Mouse (Mus musculus): Measurements from ENCODE around the gene Myo3b.
"Not testable (repeated sequence)": the region's sequence is repeated elsewhere in the genome, so short reads cannot be mapped to it uniquely, and the experiment has no call there.

Myo3b gene

GRCm38 (mm10) chr2:70038752-70039151, at the start of gene Myo3b:
Gene Myo3b, plus strand, starts transcription at chr2:70039126.
- no peak for DNase-seq (ENCODE audit: low spot score)

DNA sequence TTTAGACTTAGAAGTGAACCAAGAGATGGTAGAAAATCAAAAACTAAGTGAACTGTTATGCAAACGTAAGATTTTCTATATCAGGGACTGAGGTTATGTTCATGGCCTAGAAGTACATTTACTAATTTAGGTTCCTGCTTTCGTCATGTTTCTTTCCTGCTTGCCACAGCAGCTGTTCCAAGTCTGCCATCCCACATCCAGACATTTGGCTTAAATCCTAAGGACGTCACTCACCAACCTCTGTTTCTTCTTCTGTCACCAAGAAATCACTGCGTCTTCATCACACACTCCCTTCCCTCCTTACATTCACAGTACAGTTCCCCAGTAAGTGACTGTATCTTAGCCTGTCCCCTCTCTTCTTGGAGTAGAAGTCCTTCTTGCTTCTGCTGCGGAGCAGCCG, 49.7 kb upstream of the Myo3b start:
- no peak for DNase-seq (ENCODE audit: low spot score)

DNA sequence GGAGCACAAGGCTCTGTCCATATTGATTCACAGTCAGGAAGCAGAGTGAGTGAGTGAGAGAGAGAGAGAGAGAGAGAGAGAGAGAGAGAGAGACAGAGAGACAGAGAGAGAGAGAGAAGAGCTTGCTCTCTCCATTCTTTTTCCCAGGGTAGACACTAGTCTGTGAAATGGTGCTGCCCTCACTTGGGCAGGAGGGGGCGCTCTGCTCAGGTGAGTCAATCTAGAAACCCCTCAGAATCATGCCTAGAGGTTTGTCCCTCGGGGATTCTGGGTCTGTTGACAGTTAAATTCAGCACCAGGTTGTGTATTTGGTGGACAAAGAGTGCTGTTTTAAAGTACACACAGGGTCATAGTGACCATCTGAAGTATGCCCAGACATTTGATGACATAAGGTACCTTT, 48.3 kb upstream of the Myo3b start:
- no peak for DNase-seq (ENCODE audit: low spot score)

DNA sequence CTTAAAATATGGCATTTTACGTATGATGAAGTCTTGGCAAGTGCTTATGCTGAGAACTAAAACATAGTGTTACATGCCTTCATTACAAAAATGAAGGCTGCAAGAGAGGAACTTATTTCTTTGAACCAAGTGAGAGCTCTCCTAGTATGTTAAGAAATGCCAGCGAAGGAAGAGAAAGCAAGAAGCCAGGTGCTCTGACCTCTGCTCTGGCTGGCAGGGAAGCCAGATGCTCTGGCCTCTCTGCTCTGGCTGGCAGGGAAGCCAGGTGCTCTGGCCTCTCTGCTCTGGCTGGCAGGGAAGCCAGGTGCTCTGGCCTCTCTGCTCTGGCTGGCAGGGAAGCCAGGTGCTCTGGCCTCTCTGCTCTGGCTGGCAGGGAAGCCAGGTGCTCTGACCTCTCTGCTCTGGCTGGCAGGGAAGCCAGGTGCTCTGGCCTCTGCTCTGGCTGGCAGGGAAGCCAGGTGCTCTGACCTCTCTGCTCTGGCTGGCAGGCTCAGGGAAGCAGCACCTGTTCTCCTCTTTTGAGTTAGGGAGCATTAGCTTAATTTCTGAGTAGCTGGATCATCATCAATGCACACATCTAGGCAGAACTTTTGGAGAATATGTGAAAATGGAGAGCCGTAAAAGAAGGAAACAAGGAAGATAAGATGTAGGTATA, 44.7 kb upstream of the Myo3b start:
- not testable (repeated sequence) for DNase-seq (ENCODE audit: low spot score)

GRCm38 (mm10) chr2:69994779-69995178, 44.1 kb upstream of the Myo3b start:
- DNase-seq (ENCODE audit: low spot score) = no peak

DNA sequence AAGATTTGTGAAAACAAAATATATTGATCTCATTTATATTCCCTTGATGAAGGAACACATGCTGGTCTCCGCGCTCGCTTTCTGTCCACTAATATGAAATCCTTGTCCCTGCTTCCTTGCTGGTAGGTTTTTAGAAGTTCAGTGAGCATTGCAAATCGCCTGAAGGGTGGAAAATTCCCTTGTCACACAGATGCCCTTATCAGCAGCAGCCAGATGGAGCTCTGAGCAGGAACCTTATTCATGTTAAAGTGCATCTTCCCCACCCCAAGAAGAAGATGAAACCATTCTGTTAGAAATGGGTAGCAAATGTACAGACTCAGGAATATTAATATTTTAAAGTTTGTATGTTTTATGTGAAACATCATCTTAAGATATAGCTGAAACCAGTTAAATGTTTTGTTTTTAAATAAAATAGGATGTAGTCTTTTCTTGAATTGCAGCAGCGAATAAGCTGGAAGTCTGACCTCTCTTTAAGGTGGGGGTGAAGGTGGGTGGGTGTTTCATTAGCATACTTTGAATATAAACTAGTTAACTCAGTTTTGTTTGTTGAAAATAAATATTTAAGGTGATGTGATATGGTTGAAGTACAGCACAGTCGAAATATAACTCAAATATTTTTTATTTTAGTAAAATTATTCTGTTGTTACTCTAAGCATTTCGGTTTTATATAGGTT, 39.7 kb upstream of the Myo3b start:
- no peak for DNase-seq (ENCODE audit: low spot score)

DNA sequence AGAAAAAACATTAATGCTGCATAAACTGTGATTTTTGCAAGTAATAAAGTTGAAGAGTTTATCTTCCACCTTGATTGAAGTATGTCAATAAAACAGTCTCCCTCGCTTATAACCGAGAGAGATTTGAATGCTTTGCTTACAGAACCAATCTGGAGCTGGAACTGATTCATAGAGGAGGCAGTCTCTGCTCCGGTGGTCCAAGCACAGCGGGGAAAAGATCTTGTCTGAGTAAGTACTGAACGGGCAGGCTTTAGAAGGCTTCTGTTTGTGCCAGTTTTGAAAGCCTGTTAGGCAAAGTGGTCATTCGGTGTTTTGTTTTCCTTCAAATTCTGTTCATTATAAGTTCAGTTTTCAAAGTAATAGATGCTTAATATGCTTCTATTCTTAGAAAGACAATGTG, 38.6 kb upstream of the Myo3b start:
- DNase-seq (ENCODE audit: low spot score) = no peak

DNA sequence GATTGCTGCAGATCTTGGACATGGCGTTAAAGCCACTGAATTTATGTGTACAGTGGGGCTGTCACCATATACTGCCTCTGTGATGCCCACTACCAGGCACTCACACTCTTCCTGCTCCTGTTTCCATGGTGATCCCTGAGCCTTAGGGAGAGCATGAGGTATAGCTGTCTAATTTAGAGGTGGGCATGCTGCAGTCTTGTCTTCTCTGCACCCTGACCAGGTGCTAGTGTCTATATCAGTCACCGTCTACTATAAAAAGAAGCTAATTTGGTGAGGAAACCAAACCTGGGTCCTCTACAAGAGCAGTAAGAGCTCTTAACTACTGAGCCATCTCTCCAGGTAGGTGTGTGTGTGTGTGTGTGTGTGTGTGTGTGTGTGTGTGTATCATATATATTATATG, 32.4 kb upstream of the Myo3b start:
- DNase-seq (ENCODE audit: low spot score) = no peak

DNA sequence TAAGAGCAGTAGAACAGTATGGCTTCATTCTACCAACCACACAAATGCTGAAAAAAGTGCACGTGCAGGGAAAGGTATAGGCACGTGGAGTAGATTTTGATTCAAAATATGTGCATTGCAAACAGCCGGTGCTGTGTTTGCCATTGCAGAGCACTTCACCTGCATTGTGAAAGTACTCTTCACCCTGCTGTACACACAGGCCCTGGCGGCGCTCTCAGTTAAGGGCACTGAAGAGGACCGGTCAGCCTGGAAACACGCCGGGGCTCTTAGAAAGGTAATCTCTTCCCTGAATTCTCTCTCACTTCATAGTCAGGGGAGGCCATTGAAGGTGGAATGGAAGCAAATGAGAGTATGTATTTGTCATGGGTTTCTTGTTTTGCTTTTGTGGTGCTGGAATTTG, 26.0 kb upstream of the Myo3b start:
- no peak for DNase-seq (ENCODE audit: low spot score)

DNA sequence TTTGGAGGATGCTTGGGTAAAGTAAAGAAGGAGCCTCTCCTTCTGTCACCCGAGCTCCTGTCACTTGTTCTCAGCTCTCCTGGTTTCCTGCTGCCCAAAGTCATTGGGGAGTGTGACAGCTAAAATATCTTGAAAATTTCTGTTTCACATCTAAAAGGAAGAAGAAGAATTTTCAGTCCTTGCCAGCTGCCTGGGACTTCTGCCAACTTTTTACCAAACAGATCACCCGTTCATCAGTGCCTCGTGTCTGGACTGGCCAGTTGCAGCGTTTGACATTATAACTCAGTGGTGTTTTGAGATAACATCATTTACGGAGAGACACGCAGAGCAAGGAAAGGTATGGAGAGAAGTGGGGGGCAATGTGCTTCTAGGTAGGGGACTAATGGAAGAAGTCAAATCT, 20.7 kb upstream of the Myo3b start:
- DNase-seq (ENCODE audit: low spot score) = no peak

GRCm38 (mm10) chr2:70024454-70024853, 14.5 kb upstream of the Myo3b start:
- no peak for DNase-seq (ENCODE audit: low spot score)

DNA sequence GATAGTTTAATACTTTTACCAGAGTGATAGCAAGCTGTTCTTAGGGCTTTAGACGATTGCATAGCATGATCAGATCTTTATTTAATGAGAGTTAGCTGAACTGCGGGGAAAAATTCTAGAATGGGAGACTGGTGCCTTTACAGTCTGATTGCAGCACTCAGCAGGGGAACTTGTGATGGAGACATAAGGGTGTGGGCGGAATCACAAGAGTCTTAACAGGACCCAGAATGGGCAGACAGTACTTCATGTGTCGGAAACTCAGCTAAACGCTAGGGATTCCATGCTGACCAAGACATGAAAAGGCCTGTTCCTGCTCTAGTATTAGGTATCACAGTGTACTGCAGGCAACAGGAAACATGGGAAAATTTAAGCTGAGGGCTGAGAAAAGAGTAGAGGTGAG, 13.2 kb upstream of the Myo3b start:
- DNase-seq (ENCODE audit: low spot score) = no peak

DNA sequence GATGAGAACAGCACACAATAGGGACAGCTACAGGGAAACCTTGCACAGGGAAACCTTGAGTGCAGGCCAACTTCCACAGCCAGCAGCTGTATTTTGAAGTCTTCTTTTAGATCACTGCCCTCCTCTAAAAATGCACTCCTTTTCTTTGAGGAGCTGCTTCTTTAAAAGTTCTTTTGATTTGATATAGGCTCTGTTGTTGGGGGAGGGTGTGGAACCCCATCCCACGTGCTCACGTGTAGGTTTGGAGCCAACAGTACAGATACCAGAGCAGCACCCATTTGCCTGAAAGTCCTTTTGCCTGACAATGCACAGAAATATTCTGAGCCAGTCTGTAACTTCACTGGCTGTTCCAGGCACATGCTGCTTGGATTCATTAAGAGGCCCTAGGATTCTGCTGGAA, 7.5 kb upstream of the Myo3b start:
- no peak for DNase-seq (ENCODE audit: low spot score)

- DNase-seq (ENCODE audit: low spot score) = no peak
Observed at GRCm38 (mm10) chr2:70034895-70035294, 4.0 kb upstream of the Myo3b start.

DNA sequence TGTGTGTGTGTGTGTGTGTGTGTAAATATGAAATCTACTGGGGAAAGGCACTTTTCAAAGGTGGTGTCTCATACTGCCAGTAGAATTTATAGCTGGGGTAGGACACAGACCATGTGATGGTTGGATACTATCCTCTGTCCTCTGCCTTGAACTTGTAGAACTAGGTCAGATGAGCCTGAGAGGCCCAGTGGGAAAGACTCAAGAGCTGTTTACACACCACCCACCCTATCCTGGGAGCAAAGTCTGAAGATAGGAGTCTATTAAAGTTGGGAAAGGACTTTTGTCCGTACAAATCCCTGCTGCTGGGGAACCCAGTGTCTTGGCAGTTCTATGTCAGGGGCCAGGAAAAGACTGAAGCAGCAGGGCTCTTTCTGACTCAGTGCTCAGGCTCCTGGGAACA, 3.6 kb upstream of the Myo3b start:
- no peak for DNase-seq (ENCODE audit: low spot score)

- DNase-seq (ENCODE audit: low spot score) = no peak
Observed at GRCm38 (mm10) chr2:70037221-70037620, 1.7 kb upstream of the Myo3b start.

GRCm38 (mm10) chr2:70044466-70044865, 5.5 kb downstream of the Myo3b start:
- no peak for DNase-seq (ENCODE audit: low spot score)

- DNase-seq (ENCODE audit: low spot score) = no peak
Observed at GRCm38 (mm10) chr2:70047868-70048267, 8.9 kb downstream of the Myo3b start.

GRCm38 (mm10) chr2:70053803-70054202, 14.9 kb downstream of the Myo3b start:
- DNase-seq (ENCODE audit: low spot score) = no peak

DNA sequence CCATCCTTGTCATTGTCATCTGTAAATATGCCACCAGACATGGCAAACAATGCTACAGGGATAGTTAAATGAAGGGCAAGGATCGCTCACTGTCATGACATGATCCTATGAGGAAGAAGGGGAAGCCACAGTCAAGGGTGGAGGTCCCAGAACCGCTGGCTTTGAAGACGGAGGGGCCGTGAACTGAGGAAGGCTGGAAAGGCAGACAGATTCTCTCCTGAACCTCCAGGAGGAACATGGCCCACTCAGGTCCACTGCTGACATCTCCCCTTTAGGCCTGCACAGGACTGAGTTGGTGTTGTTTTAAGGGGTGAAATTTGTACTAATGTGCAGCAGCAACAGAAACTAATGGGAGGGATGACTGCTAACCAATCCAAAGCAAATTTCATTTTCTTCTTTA, 19.3 kb downstream of the Myo3b start:
- no peak for DNase-seq (ENCODE audit: low spot score)

GRCm38 (mm10) chr2:70060359-70061345, 21.7 kb downstream of the Myo3b start:
- no peak for DNase-seq (ENCODE audit: low spot score)

DNA sequence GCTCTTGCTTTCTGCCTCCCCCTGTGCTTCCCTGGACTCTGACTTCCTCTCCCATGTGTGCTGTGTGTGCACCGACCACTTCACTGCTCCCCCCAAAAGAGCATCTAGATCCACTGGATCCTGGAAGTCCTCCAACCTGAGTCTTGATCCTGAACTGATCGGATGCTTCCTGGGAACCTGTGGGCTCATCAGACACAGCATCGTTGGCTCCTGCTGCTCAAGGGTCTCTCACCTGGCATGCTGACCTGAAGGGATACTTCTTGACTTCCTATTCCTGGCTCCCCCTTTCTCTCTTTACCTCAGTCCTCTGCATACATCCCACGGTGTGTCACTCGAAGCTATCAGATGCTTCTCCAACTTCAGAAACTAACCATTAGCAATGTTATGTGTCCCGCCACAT, 26.2 kb downstream of the Myo3b start:
- no peak for DNase-seq (ENCODE audit: low spot score)

DNA sequence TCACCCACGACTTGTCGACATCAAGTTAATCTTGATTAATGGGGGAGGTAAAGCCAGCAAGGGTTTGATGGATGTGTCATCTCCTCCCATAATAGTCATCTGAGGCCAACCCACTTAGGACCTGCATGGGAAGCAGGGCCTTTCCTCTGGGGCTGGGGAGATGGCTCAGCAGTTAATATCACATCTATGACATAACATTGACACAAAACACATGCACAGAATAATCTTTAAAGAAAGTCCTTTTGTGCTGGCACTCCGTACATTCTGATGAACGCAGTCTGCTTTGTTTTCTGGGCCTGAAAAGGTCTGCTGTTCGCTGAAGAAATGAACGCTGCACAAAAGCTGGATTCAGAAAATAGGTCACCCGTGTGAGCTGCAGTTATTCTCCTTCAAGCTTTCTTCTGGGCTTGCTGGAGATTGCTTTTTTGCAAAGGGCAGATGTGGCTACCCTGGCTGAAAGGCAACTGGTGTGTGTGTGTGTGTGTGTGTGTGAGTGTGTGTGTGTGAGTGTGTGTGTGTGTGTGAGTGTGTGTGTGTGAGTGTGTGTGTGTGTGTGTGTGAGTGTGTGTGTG, 26.9 kb downstream of the Myo3b start:
- no peak for DNase-seq (ENCODE audit: low spot score)

Data from ovary, postnatal 14 days (tissue).